Mouse (Mus musculus): ENCODE measurements around the gene Iqsec1. TPM values are rescaled to one million over a fixed set of nuclear protein-coding genes. Genes with fewer than 3 reads are reported as not detected.

Iqsec1 gene
- polyA plus RNA-seq, 1 experiment from 2014 or later: 28.6 TPM

- 0 out of 2 replicates have a peak overlapping the region, but pooled peaks have one; percentile 1 for H3K4me2 ChIP-seq (ENCODE audit: low read length)
- H3K27ac ChIP-seq (replicated peaks in 1 of 2; ENCODE audit: control insufficient read depth in 1 of 2, insufficient read depth in 1 of 2, low read depth in 2 of 2, low read length in 2 of 2): peak overlapping the region in 1 of 2 experiments; percentile 59; a peak in 2 of 4 replicates
- H3K9me3 ChIP-seq (ENCODE audit: control insufficient read depth, low read length): no peaks in the 10 kb centered on the region
- ATAC-seq (ENCODE audit: insufficient number of reproducible peaks, insufficient read depth, low FRiP score, low read depth): peak; percentile 22; the same call in 1 of the 2 replicates
- 49% methylated on average over 5 of the region's 5 CpGs for WGBS
- H3K9ac ChIP-seq (ENCODE audit: low read length): no peak overlapping the region
- H3K27me3 ChIP-seq (ENCODE audit: control insufficient read depth, insufficient read depth, low read length): no peaks in the 10 kb centered on the region
- peaks cover 22 to 40% of the 10 kb centered on the region in 2 experiments for H3K4me1 ChIP-seq (ENCODE audit: control insufficient read depth in 2 of 2, insufficient read depth in 2 of 2, low read length in 2 of 2)
- H3K36me3 ChIP-seq (ENCODE audit: control insufficient read depth, insufficient read depth, low read length): no peaks in the 10 kb centered on the region
- H3K4me3 ChIP-seq (ENCODE audit: control insufficient read depth in 1 of 2, insufficient read depth in 1 of 2, low read depth in 1 of 2, low read length in 2 of 2): no peak overlapping the region
Measured at GRCm38 (mm10) chr6:90887024-90887775, 101.3 kb downstream of the Iqsec1 start.

DNA sequence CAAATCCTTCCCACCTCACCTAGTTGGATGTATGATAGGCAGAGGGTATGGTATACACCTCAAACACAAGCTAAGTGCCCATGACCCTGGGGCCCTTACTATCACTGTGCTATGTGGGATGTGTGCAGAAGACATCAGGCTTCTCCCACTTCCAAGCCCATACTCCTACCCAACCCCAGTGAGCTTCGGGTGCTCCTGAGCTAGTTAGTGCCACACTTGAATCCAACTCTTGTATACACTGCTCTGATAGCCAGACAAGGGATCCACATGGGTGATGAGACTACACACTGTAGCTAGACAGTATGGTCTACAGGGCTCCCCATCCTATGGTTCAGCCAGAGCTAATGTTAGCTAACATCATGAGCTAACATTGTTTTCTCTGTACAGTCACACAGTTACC lies 102.9 kb downstream of the Iqsec1 start:
- Histone ChIP-seq H3K9me3 (ENCODE audit: control insufficient read depth, low read length) (no peaks in the 10 kb centered on the region), H3K27ac (replicated peaks in 1 of 2; ENCODE audit: control insufficient read depth in 1 of 2, insufficient read depth in 1 of 2, low read depth in 2 of 2, low read length in 2 of 2) (no peak overlapping the region), H3K9ac (ENCODE audit: low read length) (no peak overlapping the region; the same call in 1 of the 2 replicates), H3K4me3 (ENCODE audit: control insufficient read depth in 1 of 2, insufficient read depth in 1 of 2, low read depth in 1 of 2, low read length in 2 of 2) (no peak overlapping the region), H3K36me3 (ENCODE audit: control insufficient read depth, insufficient read depth, low read length) (no peaks in the 10 kb centered on the region), H3K4me2 (ENCODE audit: low read length) (no peak overlapping the region), H3K4me1 (ENCODE audit: control insufficient read depth in 2 of 2, insufficient read depth in 2 of 2, low read length in 2 of 2) (peaks cover 27 to 52% of the 10 kb centered on the region in 2 experiments), H3K27me3 (ENCODE audit: control insufficient read depth, insufficient read depth, low read length) (no peaks in the 10 kb centered on the region)
- ATAC-seq (ENCODE audit: insufficient number of reproducible peaks, insufficient read depth, low FRiP score, low read depth): no peak
- WGBS: 100% methylated on average over 1 of the region's 1 CpGs

- H3K4me3 ChIP-seq (ENCODE audit: control insufficient read depth in 1 of 2, insufficient read depth in 1 of 2, low read depth in 1 of 2, low read length in 2 of 2): no peak overlapping the region
- H3K27me3 ChIP-seq (ENCODE audit: control insufficient read depth, insufficient read depth, low read length): no peaks in the 10 kb centered on the region
- 0% methylated on average over 1 of the region's 1 CpGs for WGBS
- H3K36me3 ChIP-seq (ENCODE audit: control insufficient read depth, insufficient read depth, low read length): no peaks in the 10 kb centered on the region
- no peak for ATAC-seq (ENCODE audit: insufficient number of reproducible peaks, insufficient read depth, low FRiP score, low read depth)
- H3K27ac ChIP-seq (replicated peaks in 1 of 2; ENCODE audit: control insufficient read depth in 1 of 2, insufficient read depth in 1 of 2, low read depth in 2 of 2, low read length in 2 of 2): no peak overlapping the region
- H3K9me3 ChIP-seq (ENCODE audit: control insufficient read depth, low read length): no peaks in the 10 kb centered on the region
- no peak overlapping the region for H3K9ac ChIP-seq (ENCODE audit: low read length)
- no peak overlapping the region for H3K4me2 ChIP-seq (ENCODE audit: low read length)
- H3K4me1 ChIP-seq (ENCODE audit: control insufficient read depth in 2 of 2, insufficient read depth in 2 of 2, low read length in 2 of 2): peaks cover 30 to 62% of the 10 kb centered on the region in 2 experiments
Measured at GRCm38 (mm10) chr6:90884631-90885030, 103.9 kb downstream of the Iqsec1 start.

- peaks cover 21 to 46% of the 10 kb centered on the region in 2 experiments for H3K4me1 ChIP-seq (ENCODE audit: control insufficient read depth in 2 of 2, insufficient read depth in 2 of 2, low read length in 2 of 2)
Measured at GRCm38 (mm10) chr6:90880975-90881374, 107.5 kb downstream of the Iqsec1 start.

DNA sequence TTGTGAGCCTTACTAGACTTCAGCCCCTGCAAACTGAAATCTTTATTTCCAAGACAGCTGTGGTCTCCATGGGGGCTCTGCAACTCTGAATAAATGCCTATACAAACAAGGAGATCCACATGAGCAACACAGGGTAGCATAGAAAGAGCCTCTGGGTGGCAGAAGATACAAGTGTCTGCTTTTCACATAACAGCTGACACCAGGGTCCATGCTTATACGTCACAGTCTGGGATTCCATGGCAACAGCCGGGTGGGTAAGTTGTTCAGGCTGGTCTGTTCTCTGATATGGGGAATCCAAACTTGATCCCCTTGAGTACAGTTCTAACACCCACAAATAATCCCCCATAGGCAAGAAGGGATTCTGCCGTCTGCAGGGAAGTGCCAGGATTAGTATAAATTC lies 108.1 kb downstream of the Iqsec1 start:
- peak overlapping the region; percentile 28 to 68 for H3K27ac ChIP-seq (replicated peaks in 1 of 2; ENCODE audit: control insufficient read depth in 1 of 2, insufficient read depth in 1 of 2, low read depth in 2 of 2, low read length in 2 of 2)
- H3K36me3 ChIP-seq (ENCODE audit: control insufficient read depth, insufficient read depth, low read length): no peaks in the 10 kb centered on the region
- no peak overlapping the region for H3K9ac ChIP-seq (ENCODE audit: low read length)
- H3K9me3 ChIP-seq (ENCODE audit: control insufficient read depth, low read length): no peaks in the 10 kb centered on the region
- H3K4me2 ChIP-seq (ENCODE audit: low read length): no peak overlapping the region
- no peak overlapping the region for H3K4me3 ChIP-seq (ENCODE audit: control insufficient read depth in 1 of 2, insufficient read depth in 1 of 2, low read depth in 1 of 2, low read length in 2 of 2)
- peaks cover 21 to 41% of the 10 kb centered on the region in 2 experiments for H3K4me1 ChIP-seq (ENCODE audit: control insufficient read depth in 2 of 2, insufficient read depth in 2 of 2, low read length in 2 of 2)
- WGBS: 33% methylated on average over 3 of the region's 3 CpGs
- H3K27me3 ChIP-seq (ENCODE audit: control insufficient read depth, insufficient read depth, low read length): no peaks in the 10 kb centered on the region
- no peak; the same call in 1 of the 2 replicates for ATAC-seq (ENCODE audit: insufficient number of reproducible peaks, insufficient read depth, low FRiP score, low read depth)

More at GRCm38 (mm10) chr6:90880975-90881374, 107.5 kb downstream of the Iqsec1 start:
- no peaks in the 10 kb centered on the region for H3K27me3 ChIP-seq (ENCODE audit: control insufficient read depth, insufficient read depth, low read length)
- H3K9ac ChIP-seq (ENCODE audit: low read length): 0 out of 2 replicates have a peak overlapping the region, but pooled peaks have one; percentile 6
- no peak for ATAC-seq (ENCODE audit: insufficient number of reproducible peaks, insufficient read depth, low FRiP score, low read depth)
- peak overlapping the region; percentile 28 to 68 for H3K27ac ChIP-seq (replicated peaks in 1 of 2; ENCODE audit: control insufficient read depth in 1 of 2, insufficient read depth in 1 of 2, low read depth in 2 of 2, low read length in 2 of 2)
- no peaks in the 10 kb centered on the region for H3K36me3 ChIP-seq (ENCODE audit: control insufficient read depth, insufficient read depth, low read length)
- no peaks in the 10 kb centered on the region for H3K9me3 ChIP-seq (ENCODE audit: control insufficient read depth, low read length)
- no peak overlapping the region for H3K4me3 ChIP-seq (ENCODE audit: control insufficient read depth in 1 of 2, insufficient read depth in 1 of 2, low read depth in 1 of 2, low read length in 2 of 2)
- no peak overlapping the region for H3K4me2 ChIP-seq (ENCODE audit: low read length)
- WGBS: 41% methylated on average over 2 of the region's 2 CpGs

DNA sequence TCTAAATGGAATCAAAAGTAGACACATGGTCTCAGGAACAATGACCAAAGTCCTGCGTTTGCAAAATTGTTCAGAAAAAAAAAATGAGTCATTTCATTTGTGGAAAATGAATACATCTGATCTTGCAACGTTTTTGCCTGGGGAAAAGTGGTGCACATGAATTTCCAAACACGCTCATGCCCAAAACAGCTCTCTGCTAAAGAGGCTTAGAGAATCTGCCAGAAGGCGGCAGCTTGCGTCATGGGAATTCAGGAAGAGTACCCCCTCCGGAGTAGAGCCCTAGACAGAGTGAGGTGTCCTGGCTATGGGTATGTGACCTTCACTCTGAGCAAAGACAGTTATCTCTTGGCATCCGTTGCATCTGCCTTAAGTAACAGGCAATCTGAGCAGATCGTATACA lies 116.9 kb downstream of the Iqsec1 start:
- H3K4me1 ChIP-seq (ENCODE audit: control insufficient read depth in 2 of 2, insufficient read depth in 2 of 2, low read length in 2 of 2): peaks cover 3 to 17% of the 10 kb centered on the region in 2 experiments; a peak in 3 of 4 replicates

GRCm38 (mm10) chr6:90868033-90868432 lies 120.5 kb downstream of the Iqsec1 start:
- H3K9me3 ChIP-seq (ENCODE audit: control insufficient read depth, low read length): no peaks in the 10 kb centered on the region
- H3K27me3 ChIP-seq (ENCODE audit: control insufficient read depth, insufficient read depth, low read length): no peaks in the 10 kb centered on the region
- 78% methylated on average over 3 of the region's 3 CpGs for WGBS
- H3K27ac ChIP-seq (replicated peaks in 1 of 2; ENCODE audit: control insufficient read depth in 1 of 2, insufficient read depth in 1 of 2, low read depth in 2 of 2, low read length in 2 of 2): no peak overlapping the region
- H3K36me3 ChIP-seq (ENCODE audit: control insufficient read depth, insufficient read depth, low read length): no peaks in the 10 kb centered on the region
- ATAC-seq (ENCODE audit: insufficient number of reproducible peaks, insufficient read depth, low FRiP score, low read depth): no peak
- H3K4me2 ChIP-seq (ENCODE audit: low read length): no peak overlapping the region
- H3K4me3 ChIP-seq (ENCODE audit: control insufficient read depth in 1 of 2, insufficient read depth in 1 of 2, low read depth in 1 of 2, low read length in 2 of 2): no peak overlapping the region
- no peak overlapping the region for H3K9ac ChIP-seq (ENCODE audit: low read length)
- H3K4me1 ChIP-seq (ENCODE audit: control insufficient read depth in 2 of 2, insufficient read depth in 2 of 2, low read length in 2 of 2): peaks cover 4 to 20% of the 10 kb centered on the region in 2 experiments

More for the DNA sequence above, 116.9 kb downstream of the Iqsec1 start:
- H3K27me3 ChIP-seq (ENCODE audit: control insufficient read depth, insufficient read depth, low read length): no peaks in the 10 kb centered on the region
- H3K9me3 ChIP-seq (ENCODE audit: control insufficient read depth, low read length): no peaks in the 10 kb centered on the region
- H3K27ac ChIP-seq (replicated peaks in 1 of 2; ENCODE audit: control insufficient read depth in 1 of 2, insufficient read depth in 1 of 2, low read depth in 2 of 2, low read length in 2 of 2): no peak overlapping the region; a peak in 1 of 4 replicates
- H3K9ac ChIP-seq (ENCODE audit: low read length): no peak overlapping the region
- no peaks in the 10 kb centered on the region for H3K36me3 ChIP-seq (ENCODE audit: control insufficient read depth, insufficient read depth, low read length)
- no peak overlapping the region for H3K4me3 ChIP-seq (ENCODE audit: control insufficient read depth in 1 of 2, insufficient read depth in 1 of 2, low read depth in 1 of 2, low read length in 2 of 2)
- no peak overlapping the region for H3K4me2 ChIP-seq (ENCODE audit: low read length)
- WGBS: 50% methylated on average over 8 of the region's 8 CpGs
- ATAC-seq (ENCODE audit: insufficient number of reproducible peaks, insufficient read depth, low FRiP score, low read depth): no peak
